Mouse (Mus musculus): Measurements from ENCODE around the gene Phf23. TPM values are rescaled to one million over a fixed set of nuclear protein-coding genes. Genes with fewer than 3 reads are reported as not detected.

Phf23 gene
- polyA plus RNA-seq, 1 experiment from 2014 or later = 64.9 TPM

DNA sequence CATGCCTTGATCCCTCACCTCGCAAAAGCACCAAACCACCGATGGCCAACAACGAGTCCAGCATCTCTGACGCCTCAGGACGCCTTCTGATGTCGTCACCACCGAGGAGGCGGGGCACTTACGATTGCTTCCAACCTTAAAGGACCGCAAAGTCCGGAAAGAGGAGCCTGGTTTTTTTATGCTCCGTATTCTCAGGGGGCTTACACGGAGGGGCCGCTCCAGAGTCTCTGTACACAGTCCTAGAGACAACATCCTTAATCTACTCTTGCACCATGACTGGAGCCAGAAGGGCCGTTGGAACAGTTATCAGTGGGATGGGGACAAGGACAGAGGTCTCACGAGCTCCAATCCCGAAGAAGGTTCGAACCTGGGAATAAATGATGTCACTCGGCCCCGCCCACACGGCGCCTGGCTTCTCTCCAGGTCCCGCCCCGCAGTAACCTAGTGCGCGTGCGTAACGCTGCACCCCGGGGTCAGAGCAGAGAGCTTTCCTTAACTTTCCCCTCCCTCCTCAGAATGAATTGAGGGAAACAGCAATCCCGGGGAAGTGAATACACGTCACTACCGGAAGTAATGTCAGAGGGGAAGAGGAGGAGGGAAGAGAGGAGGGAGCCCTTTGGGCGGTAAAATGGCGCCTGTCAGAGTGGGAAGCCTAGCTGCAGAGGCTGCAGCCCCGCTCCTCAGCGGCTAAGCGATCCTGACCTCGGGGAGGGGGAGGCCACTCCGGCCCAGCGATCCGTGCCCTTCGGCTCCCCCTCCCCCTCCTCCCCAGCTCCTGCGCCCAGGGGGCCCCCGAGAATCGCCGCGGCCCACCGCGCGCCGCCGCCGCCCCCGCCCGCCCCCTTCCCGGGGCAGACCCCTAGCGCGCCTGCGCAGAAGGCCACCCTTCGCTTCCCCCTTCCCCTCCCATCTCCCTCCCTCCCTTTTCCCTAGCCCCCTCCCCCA lies 15.1 kb upstream of the Phf23 start:
- Histone ChIP-seq H3K36me3 (ENCODE audit: control insufficient read depth, insufficient read depth, low read length) (peaks cover 10% of the 10 kb centered on the region), H3K4me2 (ENCODE audit: low read depth, severe bottlenecking) (peak overlapping the region; percentile 87), H3K9me3 (ENCODE audit: control insufficient read depth, low read length) (no peaks in the 10 kb centered on the region), H3K4me1 (ENCODE audit: control insufficient read depth, insufficient read depth, low read length) (peaks cover 13% of the 10 kb centered on the region; the same call in 1 of the 2 replicates), H3K27me3 (ENCODE audit: control insufficient read depth, insufficient read depth, low read length) (no peaks in the 10 kb centered on the region), H3K4me3 (ENCODE audit: low read depth, low read length) (peak overlapping the region; percentile 99), H3K9ac (ENCODE audit: low read length) (peak overlapping the region; percentile 96), H3K27ac (replicated peaks; ENCODE audit: low read depth, low read length) (peak overlapping the region; percentile 98)
- DNase-seq (ENCODE audit: low spot score) = peak; percentile 99
- peak; percentile 95 for ATAC-seq (ENCODE audit: insufficient number of reproducible peaks, low FRiP score, low TSS enrichment, low read depth)
- WGBS = under 1% methylated on average over 44 of the region's 60 CpGs

- Histone ChIP-seq H3K9me3 (ENCODE audit: control insufficient read depth, low read length) (no peaks in the 10 kb centered on the region), H3K27ac (replicated peaks; ENCODE audit: low read depth, low read length) (peak within 1 kb of the TSS; percentile 98), H3K27me3 (ENCODE audit: control insufficient read depth, insufficient read depth, low read length) (no peaks in the 10 kb centered on the region), H3K9ac (ENCODE audit: low read length) (peak within 1 kb of the TSS; percentile 96), H3K4me1 (ENCODE audit: control insufficient read depth, insufficient read depth, low read length) (peaks cover 13% of the 10 kb centered on the region; the same call in 1 of the 2 replicates), H3K4me2 (ENCODE audit: low read depth, severe bottlenecking) (peak within 1 kb of the TSS; percentile 92), H3K4me3 (ENCODE audit: low read depth, low read length) (peak within 1 kb of the TSS; percentile 99), H3K36me3 (ENCODE audit: control insufficient read depth, insufficient read depth, low read length) (peaks cover 13% of the 10 kb centered on the region)
- DNase-seq (ENCODE audit: low spot score) (peak; percentile 42), ATAC-seq (ENCODE audit: insufficient number of reproducible peaks, low FRiP score, low TSS enrichment, low read depth) (peak; percentile 41)
- WGBS = under 1% methylated on average over 33 of the region's 43 CpGs
Measured at GRCm38 (mm10) chr11:69981141-69981762, 14.3 kb upstream of the Phf23 start, which contains the start of gene Ctdnep1. Ctdnep1 (plus strand) TSS chr11:69981156.

DNA sequence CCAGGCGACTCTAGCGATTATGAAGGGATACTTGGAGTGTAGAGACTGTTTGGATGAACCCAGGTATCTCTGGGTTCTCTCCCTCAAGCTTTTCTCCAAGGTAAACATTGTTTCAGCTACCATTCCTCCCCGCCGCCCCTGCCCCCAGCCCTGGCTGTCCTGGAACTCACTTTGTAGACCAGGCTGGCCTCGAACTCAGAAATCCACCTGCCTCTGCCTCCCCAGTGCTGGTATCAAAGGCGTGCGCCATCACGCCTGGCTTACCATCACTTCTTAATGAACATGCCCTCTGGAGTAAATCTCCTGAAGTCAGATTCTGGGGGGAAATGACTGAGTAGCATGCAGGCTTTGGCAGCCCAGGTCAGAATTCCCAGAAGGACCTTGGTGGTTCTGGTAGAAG lies 13.4 kb upstream of the Phf23 start, which contains the start of gene Elp5:
Gene Elp5, minus strand, starts transcription at position 293 of the 400 bp plus-strand sequence.
- H3K36me3 ChIP-seq (ENCODE audit: control insufficient read depth, insufficient read depth, low read length) = peaks cover 14% of the 10 kb centered on the region
- DNase-seq (ENCODE audit: low spot score) = no peak

DNA sequence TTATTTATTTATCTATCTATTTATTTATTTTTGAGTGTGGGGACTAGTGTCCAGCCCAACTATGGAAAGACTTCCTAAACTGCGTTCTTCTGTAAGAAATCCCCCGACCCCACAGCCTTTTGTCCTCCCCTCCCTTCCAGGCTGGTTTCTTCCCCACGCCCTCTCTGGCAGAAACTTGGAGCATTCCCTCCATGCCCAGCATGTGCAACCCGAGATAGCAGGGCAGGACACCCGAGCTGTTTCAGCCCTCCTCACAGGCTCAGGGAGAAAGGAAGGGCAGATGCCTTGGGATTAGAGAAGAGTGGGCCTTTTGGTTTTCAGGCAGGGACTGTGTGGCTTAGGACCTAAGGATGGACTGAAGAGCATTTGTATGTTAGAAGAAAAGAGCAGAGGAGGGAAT lies 12.7 kb upstream of the Phf23 start:
- DNase-seq (ENCODE audit: low spot score) = no peak
- Histone ChIP-seq H3K4me2 (ENCODE audit: low read depth, severe bottlenecking) (peak overlapping the region; percentile 92), H3K9ac (ENCODE audit: low read length) (no peak overlapping the region), H3K4me3 (ENCODE audit: low read depth, low read length) (peak overlapping the region; percentile 99; the same call in 1 of the 2 replicates), H3K27ac (replicated peaks; ENCODE audit: low read depth, low read length) (no peak overlapping the region), H3K4me1 (ENCODE audit: control insufficient read depth, insufficient read depth, low read length) (peaks cover 13% of the 10 kb centered on the region; the same call in 1 of the 2 replicates), H3K27me3 (ENCODE audit: control insufficient read depth, insufficient read depth, low read length) (no peaks in the 10 kb centered on the region), H3K36me3 (ENCODE audit: control insufficient read depth, insufficient read depth, low read length) (peaks cover 17% of the 10 kb centered on the region), H3K9me3 (ENCODE audit: control insufficient read depth, low read length) (no peaks in the 10 kb centered on the region)
- 44% methylated on average over 5 of the region's 5 CpGs for WGBS
- no peak for ATAC-seq (ENCODE audit: insufficient number of reproducible peaks, low FRiP score, low TSS enrichment, low read depth)

More for the DNA sequence above, 13.4 kb upstream of the Phf23 start, which contains the start of gene Elp5:
- Histone ChIP-seq H3K9me3 (ENCODE audit: control insufficient read depth, low read length) (no peaks in the 10 kb centered on the region), H3K4me2 (ENCODE audit: low read depth, severe bottlenecking) (peak within 1 kb of the TSS; percentile 92), H3K4me1 (ENCODE audit: control insufficient read depth, insufficient read depth, low read length) (peaks cover 13% of the 10 kb centered on the region; the same call in 1 of the 2 replicates), H3K27ac (replicated peaks; ENCODE audit: low read depth, low read length) (peak within 1 kb of the TSS; percentile 98), H3K27me3 (ENCODE audit: control insufficient read depth, insufficient read depth, low read length) (no peaks in the 10 kb centered on the region), H3K4me3 (ENCODE audit: low read depth, low read length) (peak within 1 kb of the TSS; percentile 99), H3K9ac (ENCODE audit: low read length) (peak within 1 kb of the TSS; percentile 96)
- 63% methylated on average over 8 of the region's 8 CpGs for WGBS
- no peak for ATAC-seq (ENCODE audit: insufficient number of reproducible peaks, low FRiP score, low TSS enrichment, low read depth)

- Histone ChIP-seq H3K36me3 (ENCODE audit: control insufficient read depth, insufficient read depth, low read length) (peaks cover 21% of the 10 kb centered on the region), H3K27me3 (ENCODE audit: control insufficient read depth, insufficient read depth, low read length) (no peaks in the 10 kb centered on the region), H3K27ac (replicated peaks; ENCODE audit: low read depth, low read length) (no peak overlapping the region), H3K4me3 (ENCODE audit: low read depth, low read length) (no peak overlapping the region), H3K4me2 (ENCODE audit: low read depth, severe bottlenecking) (no peak overlapping the region), H3K9me3 (ENCODE audit: control insufficient read depth, low read length) (no peaks in the 10 kb centered on the region), H3K9ac (ENCODE audit: low read length) (no peak overlapping the region), H3K4me1 (ENCODE audit: control insufficient read depth, insufficient read depth, low read length) (peaks cover 13% of the 10 kb centered on the region; the same call in 1 of the 2 replicates)
- WGBS = 88% methylated on average over 4 of the region's 4 CpGs
- DNase-seq (ENCODE audit: low spot score) (no peak), ATAC-seq (ENCODE audit: insufficient number of reproducible peaks, low FRiP score, low TSS enrichment, low read depth) (no peak)
Measured at GRCm38 (mm10) chr11:69983377-69983776, 12.2 kb upstream of the Phf23 start.

DNA sequence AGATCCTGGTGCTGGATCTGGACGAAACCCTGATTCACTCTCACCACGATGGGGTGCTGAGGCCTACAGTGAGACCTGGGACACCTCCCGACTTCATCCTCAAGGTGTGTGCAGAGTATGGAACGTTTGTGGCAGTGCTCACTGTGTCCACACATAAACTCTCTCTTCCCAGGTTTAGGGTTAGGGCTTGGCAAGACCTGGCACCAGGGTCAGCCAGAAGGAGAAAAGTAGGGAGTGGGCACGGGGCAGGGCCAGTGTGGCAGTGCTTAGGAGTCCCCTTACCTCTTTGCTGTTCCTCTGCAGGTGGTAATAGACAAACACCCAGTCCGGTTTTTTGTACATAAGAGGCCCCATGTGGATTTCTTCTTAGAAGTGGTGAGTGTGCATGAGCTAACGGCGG lies 11.1 kb upstream of the Phf23 start:
- Histone ChIP-seq H3K27me3 (ENCODE audit: control insufficient read depth, insufficient read depth, low read length) (no peaks in the 10 kb centered on the region), H3K36me3 (ENCODE audit: control insufficient read depth, insufficient read depth, low read length) (peaks cover 28% of the 10 kb centered on the region), H3K4me3 (ENCODE audit: low read depth, low read length) (0 out of 2 replicates have a peak overlapping the region, but pooled peaks have one; percentile 3), H3K9me3 (ENCODE audit: control insufficient read depth, low read length) (no peaks in the 10 kb centered on the region), H3K4me1 (ENCODE audit: control insufficient read depth, insufficient read depth, low read length) (peaks cover 13% of the 10 kb centered on the region; the same call in 1 of the 2 replicates), H3K9ac (ENCODE audit: low read length) (no peak overlapping the region), H3K27ac (replicated peaks; ENCODE audit: low read depth, low read length) (no peak overlapping the region), H3K4me2 (ENCODE audit: low read depth, severe bottlenecking) (no peak overlapping the region)
- no peak for ATAC-seq (ENCODE audit: insufficient number of reproducible peaks, low FRiP score, low TSS enrichment, low read depth)
- no peak for DNase-seq (ENCODE audit: low spot score)
- WGBS = 88% methylated on average over 8 of the region's 8 CpGs

DNA sequence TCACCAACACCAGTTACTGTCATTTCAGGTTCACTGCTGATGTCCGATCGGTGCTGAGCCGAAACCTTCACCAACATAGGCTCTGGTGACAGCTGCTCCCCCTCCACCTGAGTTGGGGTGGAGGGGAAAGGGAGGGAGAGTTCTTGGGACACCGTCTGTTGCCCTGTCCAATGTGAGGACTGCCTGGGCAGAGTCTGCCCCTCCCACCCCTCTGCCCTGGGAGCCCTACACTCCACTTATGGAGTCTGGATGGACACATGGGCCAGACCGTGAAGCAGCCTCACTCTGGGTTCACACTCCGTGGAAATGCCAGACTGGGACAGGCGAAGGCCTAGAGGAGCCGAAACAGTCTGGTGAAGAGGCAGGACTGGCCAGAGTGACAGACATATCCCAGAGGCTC lies 5.6 kb upstream of the Phf23 start:
- Histone ChIP-seq H3K4me1 (ENCODE audit: control insufficient read depth, insufficient read depth, low read length) (peaks cover 4% of the 10 kb centered on the region; the same call in 1 of the 2 replicates), H3K36me3 (ENCODE audit: control insufficient read depth, insufficient read depth, low read length) (peaks cover 30% of the 10 kb centered on the region), H3K27me3 (ENCODE audit: control insufficient read depth, insufficient read depth, low read length) (no peaks in the 10 kb centered on the region), H3K9ac (ENCODE audit: low read length) (no peak overlapping the region), H3K27ac (replicated peaks; ENCODE audit: low read depth, low read length) (no peak overlapping the region; the same call in 1 of the 2 replicates), H3K4me3 (ENCODE audit: low read depth, low read length) (no peak overlapping the region), H3K4me2 (ENCODE audit: low read depth, severe bottlenecking) (no peak overlapping the region), H3K9me3 (ENCODE audit: control insufficient read depth, low read length) (no peaks in the 10 kb centered on the region)
- 89% methylated on average over 8 of the region's 8 CpGs for WGBS
- ATAC-seq (ENCODE audit: insufficient number of reproducible peaks, low FRiP score, low TSS enrichment, low read depth) (no peak), DNase-seq (ENCODE audit: low spot score) (no peak)

Measured in limb, embryonic 11.5 days (tissue).